Mouse (Mus musculus): Measurements from ENCODE around the gene Abi3bp. TPM values are rescaled to one million over a fixed set of nuclear protein-coding genes. Genes with fewer than 3 reads are reported as not detected.

Abi3bp gene
- total RNA-seq (2015; ENCODE audit: low replicate concordance) (4.0 TPM in 1 of 2 replicates, not detected in the other), total RNA-seq (2017; ENCODE audit: low replicate concordance) (1.9 TPM in 1 of 2 replicates, not detected in the other)

GRCm38 (mm10) chr16:56477677-56478574 is at the start of gene Abi3bp:
Abi3bp (plus strand) TSS chr16:56477878.
- no peak for ATAC-seq (replicated peaks; ENCODE audit: low FRiP score, poor library complexity, severe bottlenecking)

- ATAC-seq (replicated peaks; ENCODE audit: low FRiP score, poor library complexity, severe bottlenecking), result no peak
These were observed 42.1 kb upstream of the Abi3bp start for GRCm38 (mm10) chr16:56435293-56436185.

GRCm38 (mm10) chr16:56440243-56440642 is 37.4 kb upstream of the Abi3bp start:
- ATAC-seq (replicated peaks; ENCODE audit: low FRiP score, poor library complexity, severe bottlenecking), result no peak

GRCm38 (mm10) chr16:56441113-56441512 is 36.6 kb upstream of the Abi3bp start:
- no peak for ATAC-seq (replicated peaks; ENCODE audit: low FRiP score, poor library complexity, severe bottlenecking)

- no peak for ATAC-seq (replicated peaks; ENCODE audit: low FRiP score, poor library complexity, severe bottlenecking)
These were observed 35.9 kb upstream of the Abi3bp start for GRCm38 (mm10) chr16:56441658-56442344.

GRCm38 (mm10) chr16:56451482-56451881 is 26.2 kb upstream of the Abi3bp start:
- no peak for ATAC-seq (replicated peaks; ENCODE audit: low FRiP score, poor library complexity, severe bottlenecking)

GRCm38 (mm10) chr16:56451923-56452322 is 25.8 kb upstream of the Abi3bp start:
- no peak for ATAC-seq (replicated peaks; ENCODE audit: low FRiP score, poor library complexity, severe bottlenecking)

- ATAC-seq (replicated peaks; ENCODE audit: low FRiP score, poor library complexity, severe bottlenecking), result no peak
These were observed 19.5 kb upstream of the Abi3bp start for GRCm38 (mm10) chr16:56458052-56458754.

GRCm38 (mm10) chr16:56473160-56473559 is 4.5 kb upstream of the Abi3bp start:
- ATAC-seq (replicated peaks; ENCODE audit: low FRiP score, poor library complexity, severe bottlenecking), result no peak

- ATAC-seq (replicated peaks; ENCODE audit: low FRiP score, poor library complexity, severe bottlenecking), result no peak
These were observed 2.0 kb upstream of the Abi3bp start for GRCm38 (mm10) chr16:56475676-56476075.

- no peak for ATAC-seq (replicated peaks; ENCODE audit: low FRiP score, poor library complexity, severe bottlenecking)
These were observed 1.0 kb downstream of the Abi3bp start for GRCm38 (mm10) chr16:56478575-56479191.

- ATAC-seq (replicated peaks; ENCODE audit: low FRiP score, poor library complexity, severe bottlenecking), result no peak
These were observed 5.8 kb downstream of the Abi3bp start for GRCm38 (mm10) chr16:56483466-56483865.

- no peak for ATAC-seq (replicated peaks; ENCODE audit: low FRiP score, poor library complexity, severe bottlenecking)
These were observed 8.8 kb downstream of the Abi3bp start for GRCm38 (mm10) chr16:56486461-56486860.

GRCm38 (mm10) chr16:56490861-56491260 is 13.2 kb downstream of the Abi3bp start:
- ATAC-seq (replicated peaks; ENCODE audit: low FRiP score, poor library complexity, severe bottlenecking), result no peak

GRCm38 (mm10) chr16:56495266-56495665 is 17.6 kb downstream of the Abi3bp start:
- ATAC-seq (replicated peaks; ENCODE audit: low FRiP score, poor library complexity, severe bottlenecking), result no peak

GRCm38 (mm10) chr16:56496743-56497142 is 19.1 kb downstream of the Abi3bp start:
- ATAC-seq (replicated peaks; ENCODE audit: low FRiP score, poor library complexity, severe bottlenecking), result no peak

GRCm38 (mm10) chr16:56498680-56499079 is 21.0 kb downstream of the Abi3bp start:
- ATAC-seq (replicated peaks; ENCODE audit: low FRiP score, poor library complexity, severe bottlenecking), result no peak

GRCm38 (mm10) chr16:56500441-56500840 is 22.8 kb downstream of the Abi3bp start:
- ATAC-seq (replicated peaks; ENCODE audit: low FRiP score, poor library complexity, severe bottlenecking), result no peak

GRCm38 (mm10) chr16:56501101-56501500 is 23.4 kb downstream of the Abi3bp start:
- no peak for ATAC-seq (replicated peaks; ENCODE audit: low FRiP score, poor library complexity, severe bottlenecking)
